Mouse (Mus musculus): ENCODE measurements around the gene Son.

Son gene

DNA sequence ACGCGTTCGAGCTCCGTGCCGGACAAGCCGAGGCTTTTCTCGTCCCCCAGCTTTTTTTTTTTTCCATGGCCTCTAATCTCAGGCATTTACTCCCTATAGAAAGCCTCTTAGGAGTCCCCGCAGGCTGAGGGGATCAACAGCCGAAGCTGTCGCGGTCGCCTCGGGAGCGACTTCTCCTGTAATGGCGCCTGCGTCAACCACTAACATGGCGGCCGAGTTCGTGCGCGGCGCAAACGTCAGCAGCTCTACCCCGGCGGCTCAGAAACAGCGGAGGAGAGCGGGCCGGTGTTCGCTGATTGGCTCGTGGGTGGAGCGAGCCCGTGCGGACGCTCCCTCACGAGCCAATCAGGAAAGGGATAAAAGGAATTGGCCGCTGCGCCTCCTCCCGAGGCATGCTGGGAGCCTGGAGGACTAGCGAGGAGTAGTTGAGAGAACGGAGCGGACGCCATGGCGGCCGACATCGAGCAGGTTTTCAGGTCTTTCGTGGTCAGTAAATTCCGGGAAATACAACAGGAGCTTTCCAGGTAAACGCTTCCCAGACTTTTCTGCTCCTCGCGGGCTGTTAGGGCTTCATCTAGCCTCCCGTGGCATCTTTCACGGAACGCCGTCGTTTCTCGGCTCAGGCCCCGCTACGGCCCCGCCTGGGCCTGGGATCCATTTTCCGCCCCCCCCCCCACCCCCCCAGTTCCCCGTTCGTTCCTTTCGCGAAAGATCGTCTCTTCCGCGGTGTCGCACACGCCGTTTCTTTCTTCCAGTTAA is at the start of gene Son:
TSS of gene Son (plus strand) at position 46 of the 759 bp plus-strand sequence.
- DNase-seq = peak; percentile 96

DNA sequence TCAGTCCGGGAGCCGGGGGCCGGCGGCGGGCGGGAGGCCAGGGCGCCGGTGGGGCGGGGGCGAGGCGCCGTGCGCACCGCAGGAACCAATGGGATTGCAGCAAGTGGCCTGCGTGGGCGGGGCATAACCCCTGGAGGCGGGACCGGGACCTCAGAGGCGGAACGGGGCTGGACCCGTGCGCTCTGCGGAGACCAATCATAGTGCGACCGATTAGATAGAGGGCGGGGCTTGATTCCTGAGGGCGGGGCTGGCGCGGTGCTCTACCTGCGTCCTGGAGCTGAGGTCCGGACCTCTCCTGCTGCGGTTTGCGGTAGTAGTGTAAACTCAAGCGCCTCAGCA is 49.7 kb upstream of the Son start, which contains the start of gene Tmem50b:
TSS of gene Tmem50b (minus strand) at position 129 of the 339 bp plus-strand sequence.
- DNase-seq = peak; percentile 100

DNA sequence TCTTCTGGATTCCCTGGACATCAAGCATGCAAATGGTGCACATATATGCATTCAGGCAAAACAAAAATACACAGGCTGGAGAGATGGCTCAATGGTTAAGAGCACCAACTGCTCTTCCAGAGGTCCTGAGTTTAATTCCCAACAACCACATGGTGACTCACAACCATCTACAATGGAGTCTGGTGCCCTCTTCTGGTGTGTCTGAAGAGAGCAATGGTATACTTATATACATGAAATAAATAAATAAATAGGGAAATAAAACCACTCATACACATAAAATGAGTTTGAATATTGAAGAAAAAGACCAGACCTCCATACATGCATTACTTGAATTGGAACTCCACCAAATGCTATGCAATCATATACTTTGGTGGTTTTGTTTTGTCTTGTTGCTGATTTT is 48.1 kb upstream of the Son start:
- DNase-seq = no peak

- no peak for DNase-seq
These were observed 46.2 kb upstream of the Son start for GRCm38 (mm10) chr16:91601081-91601480.

DNA sequence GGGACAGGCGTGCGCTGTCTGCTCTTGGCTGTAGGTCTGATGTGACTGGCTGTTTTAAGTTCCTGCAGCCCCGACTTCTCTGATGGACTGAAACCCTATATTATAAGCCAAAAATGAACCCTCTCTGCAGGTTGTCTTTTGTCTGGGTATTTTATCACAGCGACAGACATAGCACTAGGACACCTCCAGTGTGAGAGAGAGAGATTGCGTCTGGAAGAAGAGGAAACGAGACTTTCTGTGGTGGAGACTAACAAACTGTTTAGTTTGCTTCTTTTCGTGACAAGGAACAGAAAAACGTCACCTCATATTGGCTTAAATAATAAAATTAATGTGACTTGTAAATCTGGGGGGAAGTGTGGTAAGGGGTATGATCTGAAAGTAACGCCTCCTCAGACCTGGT is 45.6 kb upstream of the Son start:
- DNase-seq = no peak

DNA sequence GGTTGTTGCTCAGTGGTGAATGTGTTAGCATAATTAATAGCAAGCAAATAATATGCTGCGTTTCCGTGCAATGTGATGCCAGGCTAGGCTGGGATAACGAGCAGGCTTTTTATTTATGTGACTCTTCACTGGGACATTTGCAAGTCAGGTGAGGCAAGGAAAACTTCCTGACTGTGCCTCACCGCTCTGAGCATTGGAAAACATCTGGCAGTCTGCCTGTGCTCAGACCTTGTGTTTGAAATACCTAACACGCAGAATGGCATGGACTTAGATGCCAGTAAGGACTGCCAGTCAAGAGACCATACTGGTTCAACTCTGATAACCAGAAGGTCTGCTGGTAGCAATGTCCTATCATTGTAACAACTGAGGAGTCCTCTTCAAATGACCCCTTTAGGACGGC is 42.1 kb upstream of the Son start:
- no peak for DNase-seq

- no peak for DNase-seq
These were observed 40.3 kb upstream of the Son start for GRCm38 (mm10) chr16:91606958-91607357.

DNA sequence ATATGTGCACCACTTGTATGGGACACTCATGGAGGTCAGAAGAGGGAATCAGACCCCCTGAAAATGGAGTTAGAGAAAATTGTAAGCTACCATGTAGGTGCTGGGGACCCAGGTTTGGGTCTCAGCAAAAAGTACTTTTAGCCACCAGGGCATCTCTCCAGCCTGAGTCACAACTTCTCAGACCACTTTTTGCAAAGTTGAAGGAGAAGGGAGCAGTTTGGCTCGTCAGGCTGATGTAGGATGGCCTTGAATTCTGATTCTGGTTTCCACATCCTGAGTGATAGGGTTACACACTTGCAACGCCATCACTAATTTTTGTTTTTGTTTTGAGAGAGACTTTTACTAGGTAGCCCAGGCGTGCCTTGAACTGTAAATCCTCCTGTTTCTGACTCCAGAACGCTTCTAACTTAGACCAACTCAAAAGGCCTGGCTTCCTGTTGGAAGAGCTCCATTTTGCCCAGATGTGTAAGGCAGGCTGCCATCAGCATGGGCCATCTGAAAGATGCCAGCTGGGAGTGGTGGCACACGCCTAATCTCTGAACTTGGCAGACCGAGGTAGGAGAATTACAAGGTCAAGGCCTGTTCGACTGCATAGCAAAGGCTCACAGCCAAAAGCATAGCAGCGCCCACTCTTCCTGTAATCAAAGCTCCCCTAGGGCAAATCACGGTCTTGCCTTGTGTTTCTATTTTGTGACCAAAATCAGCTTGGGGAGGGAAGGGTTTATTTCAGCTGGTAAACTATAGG is 37.6 kb upstream of the Son start:
- DNase-seq = no peak

GRCm38 (mm10) chr16:91611248-91611647 is 36.1 kb upstream of the Son start:
- DNase-seq = no peak

GRCm38 (mm10) chr16:91612525-91612924 is 34.8 kb upstream of the Son start:
- no peak for DNase-seq

DNA sequence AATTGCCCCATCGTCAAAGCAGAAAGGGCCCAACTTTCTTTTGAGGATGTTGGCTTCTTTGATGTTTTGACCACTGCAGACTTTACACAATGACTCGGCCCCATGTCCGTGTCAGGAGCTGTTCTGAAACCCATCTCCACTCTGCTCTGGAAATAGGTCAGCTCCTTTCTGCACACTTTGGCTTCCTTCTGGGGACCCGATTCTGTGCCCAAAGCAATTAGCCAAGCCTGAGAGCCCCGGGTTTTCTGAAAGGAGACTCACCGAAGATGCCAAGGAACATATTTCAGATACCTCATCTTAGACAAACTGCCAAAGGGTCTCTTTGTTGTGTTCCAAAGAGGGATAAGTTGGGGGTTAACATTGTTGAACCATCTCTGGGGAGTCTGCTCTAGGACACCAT is 32.8 kb upstream of the Son start:
- DNase-seq = no peak

GRCm38 (mm10) chr16:91618511-91619501 is 28.5 kb upstream of the Son start, which contains the start of gene Dnajc28:
Gene Dnajc28 (minus strand): TSS chr16:91619026.
- peak; percentile 84 for DNase-seq

GRCm38 (mm10) chr16:91620185-91620584 is 27.1 kb upstream of the Son start:
- DNase-seq = no peak

DNA sequence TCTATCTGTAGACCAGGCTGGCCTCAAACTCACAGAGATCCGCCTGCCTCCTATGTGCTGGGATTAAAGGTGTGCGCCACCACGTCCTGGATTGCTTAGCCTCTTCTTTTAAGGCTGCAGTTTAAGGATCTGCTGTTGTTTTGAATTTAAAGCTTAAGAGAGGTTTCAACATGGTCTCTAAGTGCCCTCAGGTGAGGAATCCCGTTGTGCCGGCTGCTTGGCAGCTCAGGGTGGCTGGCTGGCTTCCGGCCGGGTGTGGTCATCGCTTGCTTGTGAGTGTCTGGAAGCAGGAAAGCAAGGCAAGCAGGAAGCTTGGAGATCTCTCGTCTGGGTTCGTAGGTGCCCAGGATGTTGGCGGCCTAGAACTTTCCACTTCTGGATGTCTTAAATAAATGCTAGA is 26.3 kb upstream of the Son start:
- no peak for DNase-seq

GRCm38 (mm10) chr16:91623074-91623473 is 24.2 kb upstream of the Son start:
- DNase-seq = no peak

DNA sequence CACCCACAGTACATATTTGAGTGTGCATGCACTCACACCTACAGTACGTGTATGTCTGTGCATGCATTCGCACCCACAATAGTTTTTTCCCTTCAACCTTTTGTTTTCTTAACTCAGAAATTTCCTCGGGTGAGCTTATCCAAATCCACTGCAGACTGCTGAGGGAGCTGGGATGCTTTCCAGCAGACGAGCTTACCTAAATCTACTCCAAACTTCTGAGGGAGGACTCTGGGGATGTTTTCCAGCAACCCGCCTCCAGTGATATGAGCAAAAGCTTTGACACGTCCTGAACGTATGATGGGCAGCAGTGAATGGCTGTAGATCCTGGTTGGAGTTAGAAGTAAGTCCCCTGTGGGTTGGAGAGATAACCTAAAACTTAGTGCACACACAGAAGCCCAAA is 19.5 kb upstream of the Son start:
- DNase-seq = no peak

GRCm38 (mm10) chr16:91628673-91629072 is 18.6 kb upstream of the Son start:
- DNase-seq = no peak

DNA sequence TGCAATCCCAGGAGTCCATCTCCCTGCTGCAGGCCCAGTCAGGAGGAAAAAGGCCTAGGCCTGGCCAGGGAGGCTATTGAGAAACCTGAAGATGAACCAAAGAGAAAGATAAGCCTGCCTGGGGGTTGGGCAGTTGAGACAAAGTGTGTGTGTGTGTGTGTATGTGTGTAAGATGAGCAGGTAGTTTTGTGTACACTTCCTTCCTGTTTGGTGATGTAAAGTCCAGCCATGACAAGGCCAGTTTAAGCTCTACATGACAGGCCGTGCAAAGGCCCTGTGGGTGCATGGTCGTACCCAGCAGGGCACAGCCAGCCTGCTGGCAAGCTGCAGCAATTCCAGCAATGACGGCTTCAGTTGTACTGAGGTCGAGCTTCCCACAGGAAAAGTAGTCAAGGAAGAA is 17.6 kb upstream of the Son start:
- DNase-seq = no peak

- DNase-seq = no peak
These were observed 16.7 kb upstream of the Son start for GRCm38 (mm10) chr16:91630584-91630983.

DNA sequence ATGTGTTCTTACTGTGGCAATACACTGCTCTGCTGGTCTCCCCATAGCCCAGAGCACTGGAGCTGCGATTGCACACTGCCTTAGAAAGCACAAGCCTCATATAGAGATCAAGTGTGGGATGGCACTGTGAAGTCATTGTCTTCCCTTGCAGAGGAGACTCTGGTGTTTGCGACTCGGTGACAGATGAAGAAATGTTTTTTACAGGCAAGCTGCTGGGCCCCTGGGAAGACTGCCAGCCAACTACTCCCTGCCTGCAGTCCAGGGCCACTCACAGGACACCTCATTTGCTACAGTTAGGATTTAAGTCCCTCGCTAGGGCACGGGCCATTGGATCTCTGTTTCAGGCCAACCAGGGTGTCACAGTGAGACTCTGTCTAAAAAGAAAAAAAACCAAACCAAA is 14.9 kb upstream of the Son start:
- no peak for DNase-seq

DNA sequence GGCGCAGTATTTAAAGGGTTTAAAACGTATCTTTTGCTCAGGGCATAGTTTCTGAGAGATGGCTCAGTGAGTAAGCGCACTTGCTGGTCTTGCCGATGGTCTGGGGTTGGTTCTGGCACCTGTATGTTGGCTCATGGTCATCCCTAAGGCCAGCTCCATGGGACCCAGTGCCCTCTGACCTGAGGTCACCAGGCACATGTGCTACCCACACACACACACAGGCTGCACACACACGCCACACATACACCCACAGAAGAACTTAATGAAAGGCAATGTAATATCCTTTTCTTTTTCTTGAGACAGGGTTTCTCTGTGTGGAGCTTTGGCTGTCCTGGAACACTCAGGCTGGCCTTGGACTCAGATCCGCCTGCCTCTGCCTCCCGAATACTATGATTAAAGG is 14.4 kb upstream of the Son start:
- DNase-seq = no peak

DNA sequence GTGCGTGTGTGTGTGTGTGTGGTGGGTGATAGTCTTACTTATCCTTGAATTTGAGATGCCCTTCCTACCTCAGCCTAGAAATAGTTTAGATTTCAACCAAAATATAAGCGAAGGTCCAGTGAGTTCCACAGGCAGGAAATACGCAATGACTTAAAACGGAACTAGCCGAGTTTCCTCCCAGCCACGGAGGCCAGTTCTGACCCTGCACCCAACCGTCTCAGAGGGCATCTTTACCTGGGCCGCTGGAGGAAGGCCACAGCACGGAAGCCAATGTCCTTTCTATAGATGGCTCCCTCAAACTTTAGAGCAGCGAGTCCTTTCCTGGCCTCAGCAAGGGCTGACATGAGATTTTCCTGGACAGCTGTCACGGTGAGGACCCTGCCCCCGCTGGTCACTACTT is 13.7 kb upstream of the Son start:
- DNase-seq = no peak

GRCm38 (mm10) chr16:91639161-91639560 is 8.1 kb upstream of the Son start:
- no peak for DNase-seq
